Mouse (Mus musculus): Measurements from ENCODE around the gene Spem1. TPM values are rescaled to one million over a fixed set of nuclear protein-coding genes. Genes with fewer than 3 reads are reported as not detected.

Spem1 gene
- total RNA-seq, 1 experiment from 2014 or later = not detected

GRCm38 (mm10) chr11:69802648-69803105 is 19.3 kb downstream of the Spem1 start:
- peak; percentile 52 for ATAC-seq (replicated peaks; ENCODE audit: low read depth, poor library complexity, severe bottlenecking)

DNA sequence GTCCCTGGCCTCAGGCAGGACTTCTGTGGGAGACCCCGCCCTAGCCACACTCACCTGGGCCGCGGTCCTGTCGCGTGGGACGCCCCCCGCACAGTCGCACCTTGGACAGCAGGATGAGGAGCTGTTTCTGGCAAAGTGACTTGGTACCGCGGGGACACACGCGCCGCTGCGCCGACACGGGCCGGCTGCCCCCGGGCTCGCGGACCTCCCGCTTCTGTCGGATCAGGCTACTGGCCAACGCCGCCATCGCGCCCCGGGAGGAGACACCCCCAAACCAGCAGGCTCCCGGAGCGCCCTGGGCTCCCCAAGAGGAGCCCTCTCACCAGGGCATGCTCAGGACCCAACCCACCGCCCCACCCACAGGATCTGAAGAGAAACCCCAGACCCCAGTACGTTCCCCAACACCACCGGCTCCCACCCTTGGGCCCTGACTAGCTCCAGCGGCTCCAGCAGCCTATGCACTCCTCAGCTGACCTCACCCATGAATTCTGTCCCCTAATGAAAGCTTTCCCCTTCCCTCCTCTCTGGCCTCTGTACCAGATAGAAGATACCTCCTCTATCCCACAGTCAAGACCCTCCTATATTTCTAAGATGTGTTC is 20.5 kb downstream of the Spem1 start, which contains the start of gene Fgf11:
Fgf11 (minus strand) TSS at position 479 of the 599 bp plus-strand sequence.
- ATAC-seq (replicated peaks; ENCODE audit: low read depth, poor library complexity, severe bottlenecking) = no peak

GRCm38 (mm10) chr11:69800392-69801197 is 21.4 kb downstream of the Spem1 start:
- ATAC-seq (replicated peaks; ENCODE audit: low read depth, poor library complexity, severe bottlenecking) = no peak

- no peak; the same call in 1 of the 2 replicates for ATAC-seq (replicated peaks; ENCODE audit: low read depth, poor library complexity, severe bottlenecking)
These were observed 21.9 kb downstream of the Spem1 start for GRCm38 (mm10) chr11:69800138-69800391.

DNA sequence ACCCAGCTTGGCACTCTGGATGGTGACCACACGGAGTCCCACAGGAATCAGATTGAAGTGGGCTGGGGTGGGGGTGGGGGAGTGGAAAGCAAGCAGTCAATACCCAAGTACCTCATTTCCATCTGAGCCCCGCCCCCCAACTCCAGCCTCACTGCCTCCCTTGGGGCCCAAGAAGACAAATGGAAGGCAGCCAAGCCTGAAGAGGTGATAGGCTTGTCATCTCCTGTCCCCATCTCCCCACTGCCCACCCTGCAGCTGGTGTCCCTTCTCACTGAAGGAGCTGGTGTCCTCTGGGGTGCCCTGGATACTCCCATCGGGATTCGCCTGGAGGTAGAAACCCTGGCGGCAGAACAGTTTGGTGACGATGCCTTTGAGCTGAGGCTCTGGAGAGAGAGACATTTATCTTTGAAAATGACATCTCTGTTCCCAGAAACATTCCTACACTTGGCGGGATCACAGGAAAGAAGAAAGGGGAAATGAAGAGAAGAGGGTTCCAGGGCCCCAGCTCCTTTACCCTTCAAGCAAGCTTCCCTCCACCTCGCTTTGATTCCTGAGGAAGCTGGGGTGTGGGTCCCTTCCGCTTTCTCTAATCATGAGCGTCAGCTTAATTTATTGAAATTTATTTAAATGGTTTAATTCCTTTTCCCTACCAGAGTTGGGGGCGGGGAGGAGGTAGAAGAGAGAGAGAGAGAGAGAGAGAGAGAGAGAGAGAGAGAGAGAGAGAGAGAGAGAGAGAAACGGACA is 22.4 kb downstream of the Spem1 start:
- no peak for ATAC-seq (replicated peaks; ENCODE audit: low read depth, poor library complexity, severe bottlenecking)

DNA sequence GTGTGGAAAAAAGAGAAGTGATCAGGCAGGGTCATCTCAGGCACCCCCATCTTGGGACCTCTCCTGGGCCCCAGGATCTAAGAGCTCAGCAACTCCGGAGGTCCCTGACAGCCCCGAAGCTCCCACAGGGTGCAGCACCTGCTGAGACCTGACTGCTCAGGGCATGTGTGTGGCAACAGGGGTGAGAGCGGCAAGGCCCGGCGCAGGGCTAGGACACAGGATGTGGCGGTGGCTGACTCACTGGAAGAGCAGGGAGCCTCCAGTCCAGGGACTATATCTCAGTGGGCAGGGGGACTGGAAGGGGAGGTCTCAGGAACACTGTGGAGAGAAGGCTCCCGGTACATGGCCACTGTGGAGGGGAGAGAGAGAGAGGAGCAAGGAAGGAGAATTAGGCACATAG is 24.1 kb downstream of the Spem1 start:
- ATAC-seq (replicated peaks; ENCODE audit: low read depth, poor library complexity, severe bottlenecking) = no peak

- no peak for ATAC-seq (replicated peaks; ENCODE audit: low read depth, poor library complexity, severe bottlenecking)
These were observed 26.0 kb downstream of the Spem1 start for GRCm38 (mm10) chr11:69795983-69796435.

- peak; percentile 98 for ATAC-seq (replicated peaks; ENCODE audit: low read depth, poor library complexity, severe bottlenecking)
These were observed 26.6 kb downstream of the Spem1 start, which contains the start of gene Chrnb1 for GRCm38 (mm10) chr11:69795168-69795982. Gene Chrnb1 (minus strand): TSS chr11:69795943.

DNA sequence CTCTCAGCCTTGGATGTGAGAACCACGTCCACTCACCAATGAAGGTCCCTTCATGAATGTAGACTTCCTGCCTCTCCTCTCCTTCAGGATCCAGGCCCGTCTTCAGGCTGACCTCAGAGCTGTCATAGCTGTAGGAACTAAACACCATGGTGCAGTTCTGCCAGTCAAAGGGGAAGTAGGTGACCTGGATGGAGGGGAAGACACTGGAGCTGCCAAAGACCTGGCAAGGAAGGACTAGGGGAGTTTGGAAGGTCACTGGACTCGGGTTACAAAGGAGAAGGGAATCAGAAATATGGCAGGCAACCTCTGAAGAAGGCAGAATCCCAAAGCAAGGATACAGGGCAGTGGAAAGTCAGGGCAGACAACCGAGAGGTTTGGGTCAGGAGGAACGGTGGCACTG is 28.6 kb downstream of the Spem1 start:
- ATAC-seq (replicated peaks; ENCODE audit: low read depth, poor library complexity, severe bottlenecking) = no peak

GRCm38 (mm10) chr11:69791420-69791819 is 30.6 kb downstream of the Spem1 start:
- ATAC-seq (replicated peaks; ENCODE audit: low read depth, poor library complexity, severe bottlenecking) = no peak

DNA sequence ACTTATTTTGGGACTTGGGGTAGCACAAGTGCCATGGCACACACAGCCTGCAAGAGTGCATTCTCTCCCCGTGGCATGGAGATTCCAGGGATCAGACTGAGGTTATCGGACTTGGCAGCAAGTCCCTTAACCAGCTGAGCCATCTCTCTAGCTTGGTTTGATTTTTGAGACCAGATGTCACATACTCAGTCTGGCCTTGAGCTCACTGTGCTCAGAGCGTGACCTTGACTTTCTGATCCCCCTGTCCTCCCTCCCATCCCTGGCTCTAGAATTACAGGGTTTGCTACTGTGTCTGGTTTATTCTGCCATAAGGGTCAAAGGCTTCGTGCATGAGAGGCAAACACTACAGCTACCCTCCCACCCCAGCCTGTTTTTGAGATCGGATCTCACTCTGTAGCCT is 32.5 kb downstream of the Spem1 start:
- ATAC-seq (replicated peaks; ENCODE audit: low read depth, poor library complexity, severe bottlenecking) = no peak

GRCm38 (mm10) chr11:69787306-69787705 is 34.7 kb downstream of the Spem1 start:
- no peak for ATAC-seq (replicated peaks; ENCODE audit: low read depth, poor library complexity, severe bottlenecking)

DNA sequence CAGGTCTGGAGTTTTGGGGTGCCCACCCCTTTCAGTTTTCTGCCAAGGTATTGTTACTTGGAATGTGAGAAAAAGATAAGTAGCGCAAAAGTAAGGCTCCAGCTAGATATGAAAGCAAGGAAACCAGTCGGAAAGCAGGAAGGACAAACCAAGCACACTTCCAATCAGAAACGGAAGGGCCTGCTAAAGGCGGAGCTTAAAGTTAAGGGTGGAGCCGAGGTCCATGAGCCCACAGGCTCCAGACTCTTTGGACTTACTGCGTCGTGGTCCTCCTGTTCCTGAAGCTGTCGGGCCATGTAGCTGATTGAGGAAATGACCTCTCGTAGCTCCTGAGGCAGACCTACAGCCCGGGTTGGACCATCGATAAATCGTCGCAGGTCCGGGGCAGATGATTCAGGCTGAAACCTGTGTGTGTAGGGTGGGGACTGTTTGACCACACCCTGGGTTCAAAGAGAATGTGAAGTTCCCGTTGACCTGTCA is 37.1 kb downstream of the Spem1 start:
- peak; percentile 80 for ATAC-seq (replicated peaks; ENCODE audit: low read depth, poor library complexity, severe bottlenecking)

- no peak for ATAC-seq (replicated peaks; ENCODE audit: low read depth, poor library complexity, severe bottlenecking)
These were observed 40.2 kb downstream of the Spem1 start for GRCm38 (mm10) chr11:69781828-69782227.

DNA sequence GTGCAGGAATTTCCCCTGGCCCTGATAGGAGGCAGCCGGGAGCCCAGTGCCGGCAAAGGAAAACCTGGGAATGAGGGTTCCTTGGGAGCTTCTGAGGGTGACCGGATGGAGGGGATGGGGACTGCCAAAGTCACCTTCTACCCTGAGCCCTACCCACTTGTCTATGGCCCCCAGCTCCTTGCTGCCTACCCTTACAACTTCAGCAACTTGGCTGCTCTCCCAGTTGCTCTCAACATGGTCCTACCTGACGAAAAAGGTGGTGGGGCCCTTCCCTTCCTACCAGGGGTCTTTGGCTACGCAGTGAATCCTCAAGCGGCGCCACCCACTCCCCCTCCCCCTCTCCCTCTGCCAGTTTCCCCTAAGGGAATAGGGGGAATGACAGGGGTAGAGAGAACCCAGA is 43.0 kb downstream of the Spem1 start:
- no peak for ATAC-seq (replicated peaks; ENCODE audit: low read depth, poor library complexity, severe bottlenecking)

DNA sequence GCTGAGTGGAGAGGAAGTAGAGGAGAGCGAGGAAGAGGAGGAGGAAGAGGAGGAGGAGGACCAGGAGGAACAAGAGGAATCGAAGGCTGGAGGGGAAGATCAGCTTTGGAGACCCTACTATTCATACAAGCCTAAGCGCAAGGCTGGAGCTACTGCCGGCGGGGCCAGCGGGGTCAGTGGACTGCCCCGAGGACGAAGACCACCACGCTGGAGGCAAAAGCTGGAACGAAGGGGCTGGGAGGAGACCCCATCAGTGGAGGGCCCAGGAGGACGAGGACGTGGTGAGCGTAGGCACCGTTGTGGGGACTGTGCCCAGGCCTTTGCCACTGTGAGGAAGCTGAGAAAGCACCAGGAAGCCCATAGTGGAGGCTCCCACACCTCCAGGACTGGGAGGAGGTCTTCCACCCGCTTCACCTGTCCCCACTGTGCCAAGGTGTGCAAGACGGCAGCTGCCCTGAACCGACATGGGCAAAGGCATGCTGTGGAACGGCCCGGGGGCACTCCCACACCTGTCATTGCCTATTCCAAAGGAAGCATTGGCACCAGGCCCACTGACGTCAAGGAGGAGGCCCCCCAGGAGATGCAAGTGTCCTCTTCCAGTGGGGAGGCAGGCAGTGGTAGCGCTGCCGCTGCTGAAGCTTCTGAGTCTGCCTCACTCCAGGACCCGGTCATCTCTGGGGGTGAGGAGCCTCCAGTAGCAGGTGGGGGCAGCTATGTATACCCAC is 43.6 kb downstream of the Spem1 start:
- no peak for ATAC-seq (replicated peaks; ENCODE audit: low read depth, poor library complexity, severe bottlenecking)

DNA sequence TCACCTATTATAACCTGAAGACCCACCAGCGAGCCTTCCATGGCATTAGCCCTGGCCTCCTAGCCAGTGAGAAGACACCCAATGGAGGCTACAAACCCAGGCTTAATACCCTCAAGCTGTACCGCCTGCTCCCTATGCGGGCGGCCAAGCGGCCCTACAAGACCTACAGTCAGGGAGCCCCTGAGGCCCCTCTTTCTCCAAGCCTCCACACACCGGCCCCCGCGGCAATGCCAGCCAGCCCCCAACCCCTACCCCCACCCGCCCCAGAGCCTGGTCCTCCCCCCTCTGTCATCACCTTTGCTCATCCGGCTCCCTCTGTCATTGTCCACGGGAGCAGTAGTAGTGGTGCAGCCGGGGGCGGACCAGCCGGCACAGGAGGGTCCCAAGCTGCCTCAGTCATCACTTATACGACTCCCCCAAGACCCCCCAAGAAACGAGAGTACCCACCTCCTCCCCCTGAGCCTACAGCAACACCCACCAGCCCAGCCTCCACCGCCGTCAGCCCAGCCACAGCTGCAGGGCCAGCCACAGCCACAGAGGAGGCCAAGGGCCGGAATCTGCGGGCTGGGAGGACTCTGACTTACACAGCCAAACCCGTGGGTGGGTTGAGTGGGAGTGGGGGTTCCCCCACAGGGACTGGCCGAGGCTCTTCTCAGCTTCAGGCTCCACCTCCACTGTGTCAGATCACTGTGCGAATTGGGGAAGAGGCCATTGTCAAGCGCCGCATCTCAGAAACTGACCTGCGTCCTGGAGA is 44.3 kb downstream of the Spem1 start:
- peak; percentile 58; the same call in 1 of the 2 replicates for ATAC-seq (replicated peaks; ENCODE audit: low read depth, poor library complexity, severe bottlenecking)

- no peak for ATAC-seq (replicated peaks; ENCODE audit: low read depth, poor library complexity, severe bottlenecking)
These were observed 45.5 kb downstream of the Spem1 start for GRCm38 (mm10) chr11:69776488-69776887.

DNA sequence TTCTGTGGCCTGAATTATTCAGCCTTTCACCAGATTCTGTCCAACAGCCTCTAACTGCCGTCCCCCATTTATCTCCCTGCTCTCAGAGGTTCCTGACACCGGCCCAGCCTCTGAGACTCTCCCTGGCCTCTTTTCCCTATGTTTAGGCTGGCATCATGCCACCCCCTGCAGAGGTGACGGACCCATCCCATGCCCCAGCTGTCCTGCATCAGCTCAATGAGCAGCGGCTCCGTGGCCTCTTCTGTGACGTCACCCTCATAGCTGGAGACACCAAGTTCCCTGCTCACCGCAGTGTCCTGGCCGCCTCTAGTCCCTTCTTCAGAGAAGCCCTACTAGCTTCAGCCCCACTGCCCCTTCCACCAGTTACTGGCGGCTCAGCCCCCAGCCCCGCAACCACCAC is 46.3 kb downstream of the Spem1 start:
- no peak for ATAC-seq (replicated peaks; ENCODE audit: low read depth, poor library complexity, severe bottlenecking)
